Mouse (Mus musculus): ENCODE measurements around the gene Ltbp2.

The Ltbp2 gene

GRCm38 (mm10) chr12:84880091-84880490 lies 3.8 kb upstream of the Ltbp2 start:
- no peak for DNase-seq (ENCODE audit: low spot score)

- no peak for DNase-seq (ENCODE audit: low spot score)
Measured at GRCm38 (mm10) chr12:84875761-84876480, 411 bp downstream of the Ltbp2 start.

GRCm38 (mm10) chr12:84873434-84873833 lies 2.9 kb downstream of the Ltbp2 start:
- no peak for DNase-seq (ENCODE audit: low spot score)

DNA sequence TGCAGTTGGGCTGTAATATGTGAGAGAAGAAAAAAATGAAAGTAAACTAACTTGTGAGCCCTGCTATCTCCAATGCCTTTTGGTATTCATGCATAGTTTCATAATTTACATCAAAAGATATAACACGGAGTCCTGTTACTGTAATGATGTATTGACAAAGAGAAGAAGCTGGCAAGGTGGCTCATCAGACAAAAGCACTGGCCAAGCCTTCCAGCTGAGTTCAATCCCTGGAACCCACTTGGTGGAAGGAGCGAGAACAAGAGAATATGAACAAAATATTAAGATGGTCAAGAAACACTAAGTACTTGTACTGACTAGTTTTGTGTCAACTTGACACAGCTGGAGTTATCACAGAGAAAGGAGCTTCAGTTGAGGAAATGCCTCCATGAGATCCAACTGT lies 4.0 kb downstream of the Ltbp2 start:
- DNase-seq (ENCODE audit: low spot score): no peak

DNA sequence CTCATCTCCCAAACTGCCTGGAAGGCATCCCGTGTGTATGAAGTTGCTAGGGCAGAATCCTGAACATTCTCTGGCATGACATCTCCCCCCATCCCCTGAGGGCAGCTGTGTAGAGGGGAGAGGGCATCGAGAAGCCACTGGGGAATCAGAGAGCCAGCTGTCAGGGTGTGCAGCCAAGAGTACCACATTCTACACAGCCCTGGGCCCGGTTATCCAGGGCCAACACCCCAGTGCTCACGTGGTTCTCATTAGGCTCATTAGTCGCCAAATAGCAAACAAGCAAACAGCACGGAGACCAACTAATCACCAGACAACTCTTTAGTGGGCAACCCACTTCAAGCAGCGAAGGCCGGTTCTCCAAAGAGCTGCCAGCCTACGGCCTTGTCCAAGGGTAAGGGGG lies 10.9 kb downstream of the Ltbp2 start:
- DNase-seq (ENCODE audit: low spot score): no peak

GRCm38 (mm10) chr12:84864801-84865200 lies 11.5 kb downstream of the Ltbp2 start:
- no peak for DNase-seq (ENCODE audit: low spot score)

- peak; percentile 32 for DNase-seq (ENCODE audit: low spot score)
Measured at GRCm38 (mm10) chr12:84863196-84863595, 13.1 kb downstream of the Ltbp2 start.

GRCm38 (mm10) chr12:84862136-84862910 lies 14.0 kb downstream of the Ltbp2 start:
- DNase-seq (ENCODE audit: low spot score): no peak

DNA sequence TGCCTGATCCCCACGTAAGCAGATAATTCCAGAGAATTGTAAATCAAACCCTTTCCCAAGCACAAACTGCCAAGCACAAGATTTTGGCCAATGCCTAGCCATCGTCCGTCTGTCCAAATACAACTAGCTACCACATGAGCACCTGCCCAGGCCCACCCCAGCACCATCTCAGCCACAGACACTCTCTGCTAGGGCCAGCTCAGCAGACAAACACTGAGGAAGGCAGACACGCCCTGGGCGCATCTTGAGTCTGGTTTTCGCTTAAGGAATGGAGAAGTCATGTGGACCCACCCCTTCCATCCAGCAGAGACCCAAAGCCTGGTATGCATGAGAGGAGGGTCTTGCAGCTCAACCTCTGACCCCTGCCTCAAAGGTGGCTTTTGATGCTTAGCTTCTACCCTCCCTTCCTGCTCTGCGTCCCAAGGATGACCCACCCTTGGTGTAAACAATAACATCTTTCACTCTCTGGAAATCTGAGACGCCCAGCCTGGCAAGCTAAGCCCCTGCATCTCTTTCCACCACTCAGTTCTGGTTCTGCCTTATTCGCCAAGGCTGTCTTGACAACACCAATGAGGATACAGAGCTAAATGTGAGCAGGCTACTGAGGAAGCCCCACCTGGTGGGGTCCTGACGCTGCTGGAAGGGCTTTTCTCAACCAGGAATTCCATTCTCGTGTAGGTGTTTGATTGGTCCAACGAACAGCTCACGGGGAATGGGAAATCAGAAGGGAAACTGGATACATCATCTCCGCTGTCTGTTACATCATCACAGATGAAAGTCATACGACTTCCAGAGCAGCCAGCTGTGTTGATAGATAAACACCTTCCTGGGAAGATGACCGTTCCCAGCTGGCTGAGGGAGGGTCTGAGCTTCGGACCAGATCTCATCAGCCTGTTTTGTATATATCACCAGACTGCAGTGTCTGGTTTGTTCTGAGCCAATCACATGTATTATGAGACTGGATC lies 17.9 kb downstream of the Ltbp2 start:
- no peak for DNase-seq (ENCODE audit: low spot score)

DNA sequence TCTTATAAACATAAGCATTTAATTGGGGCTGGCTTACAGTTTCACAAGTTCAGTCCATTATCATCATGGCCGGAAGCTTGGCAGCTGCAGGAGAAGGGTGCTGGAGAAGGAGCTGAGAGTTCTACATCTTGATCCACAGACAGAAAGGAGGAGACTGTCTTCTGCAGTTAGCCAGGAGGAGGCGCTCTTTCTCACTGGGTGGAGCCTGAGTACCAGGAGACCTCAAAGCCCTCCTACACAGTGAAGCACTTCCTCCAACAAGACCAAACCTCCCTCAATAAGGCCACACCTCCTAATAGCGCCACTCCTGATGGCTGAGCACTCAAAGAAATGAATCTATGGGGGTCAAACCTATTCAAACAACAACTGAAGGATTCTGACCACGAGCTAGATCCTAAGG lies 18.6 kb downstream of the Ltbp2 start:
- no peak for DNase-seq (ENCODE audit: low spot score)

GRCm38 (mm10) chr12:84856532-84856931 lies 19.8 kb downstream of the Ltbp2 start:
- no peak for DNase-seq (ENCODE audit: low spot score)

DNA sequence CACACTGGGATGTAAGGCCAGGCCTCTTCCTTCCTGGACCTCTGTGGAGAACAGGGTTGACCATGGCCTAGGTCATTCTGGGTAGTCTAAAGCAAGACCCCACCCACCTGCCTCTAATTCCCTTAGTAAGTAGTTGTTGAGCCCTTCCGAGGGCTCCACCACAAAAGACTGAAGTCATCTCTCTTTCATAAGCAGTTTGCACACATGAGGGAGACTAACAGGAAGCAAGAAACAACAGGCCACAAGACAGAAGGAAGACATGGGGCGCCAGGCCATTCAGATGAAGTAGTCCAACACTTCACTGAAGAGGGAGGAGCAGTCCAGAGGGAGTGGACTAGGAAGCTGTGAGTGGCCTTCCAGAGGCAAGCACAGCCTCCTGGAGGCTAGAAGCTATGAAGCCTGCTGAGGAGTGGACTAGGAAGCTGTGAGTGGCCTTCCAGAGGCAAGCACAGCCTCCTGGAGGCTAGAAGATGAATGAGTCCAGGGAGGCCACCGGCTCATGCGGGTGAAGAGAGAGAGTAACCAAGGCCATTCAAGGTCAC lies 21.2 kb downstream of the Ltbp2 start:
- DNase-seq (ENCODE audit: low spot score): no peak

DNA sequence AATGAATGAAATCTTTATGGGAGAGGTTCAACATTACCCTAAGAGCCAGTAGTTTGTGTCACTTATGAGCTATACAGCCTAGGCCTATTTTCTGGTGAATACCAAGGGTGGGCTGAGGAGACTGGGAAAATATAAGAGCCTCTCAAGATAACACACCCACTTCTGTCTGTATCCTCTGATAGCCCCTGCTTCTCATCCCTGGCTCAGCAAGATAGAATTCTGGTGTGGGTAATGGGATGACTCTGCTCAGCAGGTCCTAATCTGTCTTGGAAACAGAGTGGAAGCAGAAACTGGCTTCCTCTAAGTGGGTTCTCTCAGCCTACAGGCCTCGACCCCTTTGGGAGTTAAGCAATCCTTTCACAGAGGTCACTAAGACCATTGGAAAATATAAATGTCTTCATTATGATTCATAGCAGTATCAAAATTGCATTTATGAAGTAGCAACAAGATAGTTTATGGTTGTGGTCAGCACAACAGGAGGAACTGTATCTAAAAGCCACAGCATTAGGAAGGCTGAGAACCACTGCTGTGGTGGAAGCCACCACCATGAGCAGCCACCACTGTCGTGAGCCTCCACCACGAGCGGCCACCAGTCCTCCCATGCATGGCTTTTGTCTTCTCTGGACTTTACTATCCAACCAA lies 21.8 kb downstream of the Ltbp2 start:
- DNase-seq (ENCODE audit: low spot score): no peak

- no peak for DNase-seq (ENCODE audit: low spot score)
Measured at GRCm38 (mm10) chr12:84851403-84852040, 24.8 kb downstream of the Ltbp2 start.

DNA sequence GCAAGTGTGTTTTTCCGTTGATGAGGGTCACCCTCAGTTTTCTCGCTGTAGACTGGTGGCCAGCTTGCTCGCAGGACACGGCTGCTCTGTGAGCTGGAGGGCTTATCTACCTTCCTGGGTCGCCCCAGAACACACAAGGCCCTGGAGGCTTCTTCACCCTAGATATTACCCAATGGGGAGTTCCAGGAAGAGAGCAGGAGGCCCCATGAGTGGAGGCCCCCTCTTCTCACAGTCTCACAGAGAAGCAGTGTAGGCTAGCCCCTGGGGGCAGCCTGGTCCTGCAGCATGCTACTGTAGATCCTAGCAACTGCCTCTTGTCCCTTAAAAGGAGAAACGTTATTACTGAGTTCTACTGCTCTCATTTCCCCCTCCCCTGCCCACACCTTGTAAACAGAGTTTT lies 28.4 kb downstream of the Ltbp2 start:
- no peak for DNase-seq (ENCODE audit: low spot score)

GRCm38 (mm10) chr12:84847480-84847879 lies 28.9 kb downstream of the Ltbp2 start:
- no peak for DNase-seq (ENCODE audit: low spot score)

DNA sequence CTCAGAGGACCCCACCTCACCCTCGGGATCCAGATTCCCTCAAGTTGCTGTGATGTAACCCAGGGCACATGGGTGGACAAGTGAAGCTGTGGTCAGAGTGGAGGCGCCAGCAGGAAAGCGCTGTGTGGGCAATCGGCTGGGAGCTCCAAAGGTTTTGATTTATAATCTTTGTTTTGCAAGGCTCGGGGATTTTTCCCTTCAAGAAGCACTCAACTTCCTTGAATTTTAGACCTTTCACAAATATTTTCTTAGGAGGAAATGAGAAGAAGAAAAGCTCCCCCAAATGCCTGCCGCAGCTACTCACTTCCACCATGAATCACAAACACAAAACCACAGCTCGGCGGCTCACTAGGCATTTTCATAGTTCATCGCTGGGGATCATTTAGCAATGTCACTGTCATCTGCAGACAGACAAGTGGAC lies 29.7 kb downstream of the Ltbp2 start:
- DNase-seq (ENCODE audit: low spot score): no peak

DNA sequence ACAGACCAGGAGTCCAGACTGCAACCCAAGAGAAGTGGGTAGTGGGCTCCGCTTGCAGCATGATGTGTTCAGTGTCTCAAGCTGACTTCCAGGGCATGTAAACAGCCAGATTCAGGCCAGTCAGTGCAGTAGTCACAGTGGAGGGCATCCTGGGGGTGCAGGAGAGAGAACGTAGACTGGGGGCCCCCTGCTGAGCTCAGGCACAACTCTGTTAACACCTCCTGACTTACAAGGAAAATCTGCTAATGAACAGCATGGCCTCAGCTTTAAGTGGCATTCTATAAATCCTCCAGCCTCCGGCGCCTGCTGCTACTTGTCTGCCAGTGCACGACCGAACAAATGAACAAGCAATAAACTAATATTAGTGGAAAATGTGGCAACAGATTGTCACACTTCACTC lies 33.6 kb downstream of the Ltbp2 start:
- no peak for DNase-seq (ENCODE audit: low spot score)

DNA sequence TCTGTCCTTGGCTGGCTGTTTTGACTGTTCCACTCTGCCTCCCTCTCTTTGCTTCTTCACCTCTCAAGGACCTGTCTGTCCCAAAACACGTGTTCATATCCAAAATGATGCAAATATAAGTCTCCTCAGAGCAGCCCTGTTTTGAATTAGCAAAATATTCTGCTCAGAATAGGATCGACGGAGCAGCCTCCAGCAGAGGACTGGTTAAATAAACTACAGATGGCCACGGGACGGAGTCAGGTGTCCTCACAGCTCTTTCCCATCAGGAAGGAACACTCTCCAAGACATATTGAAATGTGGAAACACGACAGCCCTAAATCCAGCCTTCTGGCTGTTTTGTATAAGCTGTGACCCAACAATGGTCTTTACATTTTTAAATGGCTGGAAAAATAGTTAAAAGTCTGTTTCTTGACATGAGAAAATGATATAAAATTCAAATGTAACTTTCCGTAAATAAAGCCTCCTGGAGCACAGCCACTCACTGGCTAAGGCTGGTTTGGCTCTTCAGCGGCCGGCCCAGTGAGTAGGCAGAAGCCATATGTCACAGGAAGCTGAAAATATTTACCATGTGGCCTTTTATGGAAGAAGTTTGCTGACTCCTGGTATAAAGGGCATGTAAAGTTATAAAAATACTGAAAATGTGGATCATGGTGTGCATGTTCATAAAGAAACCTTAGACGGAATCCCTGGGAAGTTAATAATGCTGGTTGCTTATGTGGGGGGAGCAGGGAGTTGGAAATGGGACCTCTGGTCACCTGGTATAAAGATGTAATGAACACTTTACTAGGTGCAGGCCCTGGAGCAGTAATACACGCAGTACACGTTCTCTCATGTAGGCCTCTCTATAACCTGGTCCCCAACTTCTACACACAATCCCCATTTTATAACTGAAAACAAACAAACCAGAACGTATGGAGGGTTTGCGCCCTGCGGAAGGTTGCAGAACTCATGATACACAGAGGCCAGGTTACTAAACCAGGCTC lies 34.9 kb downstream of the Ltbp2 start:
- DNase-seq (ENCODE audit: low spot score): no peak

GRCm38 (mm10) chr12:84840734-84841133 lies 35.6 kb downstream of the Ltbp2 start:
- no peak for DNase-seq (ENCODE audit: low spot score)
